Mouse (Mus musculus) erythroblast, embryonic 14.5 days (primary cell): ENCODE results near the gene Gm37240.

Source experiments
- GATA1 ChIP-seq: IDR thresholded peaks from 2 replicates; pipeline ENCODE4 v1.6.1; 2012; ENCODE audit warnings: low read length, inconsistent platforms, mixed read lengths
- TAL1 ChIP-seq: IDR thresholded peaks from 3 replicates; pipeline ENCODE4 v1.6.1; 2012; ENCODE audit warnings: low read length, inconsistent platforms, mixed read lengths

GRCm38 (mm10) chr3:84944933-84945332 lies 942.4 kb downstream of the Gm37240 start:
- TF ChIP-seq GATA1: no peak
- no peak for TF ChIP-seq TAL1
